Mouse (Mus musculus) MEL-GATA-1-ER (cell line): ENCODE results near the gene Nmnat2.

Experiments used
- DNase-seq: peaks from one replicate; pipeline ENCODE4 v3.0.0-alpha.2; 2012; ENCODE audit warnings: low read depth; ENCODE audit errors: extremely low read depth

Gene Nmnat2

DNA sequence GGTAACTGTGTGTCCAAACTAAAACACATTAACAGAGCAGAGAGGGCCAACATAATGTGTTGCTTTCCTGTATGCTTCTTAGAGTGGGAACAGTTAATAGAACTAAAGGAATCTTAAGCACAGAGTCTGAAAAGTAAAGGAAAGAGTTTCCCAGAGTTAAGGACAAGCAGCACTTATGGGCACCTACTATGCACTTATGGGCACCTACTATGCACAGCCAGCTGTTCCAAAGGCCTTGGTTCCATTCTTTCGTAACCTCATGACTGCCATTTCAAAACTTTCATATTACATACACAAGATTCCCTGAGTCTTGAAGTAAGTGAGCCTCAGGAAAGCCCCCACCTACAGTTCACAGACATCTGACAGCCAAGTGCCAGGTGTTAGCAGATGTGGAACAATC, 64.3 kb downstream of the Nmnat2 start:
- no peak for DNase-seq

DNA sequence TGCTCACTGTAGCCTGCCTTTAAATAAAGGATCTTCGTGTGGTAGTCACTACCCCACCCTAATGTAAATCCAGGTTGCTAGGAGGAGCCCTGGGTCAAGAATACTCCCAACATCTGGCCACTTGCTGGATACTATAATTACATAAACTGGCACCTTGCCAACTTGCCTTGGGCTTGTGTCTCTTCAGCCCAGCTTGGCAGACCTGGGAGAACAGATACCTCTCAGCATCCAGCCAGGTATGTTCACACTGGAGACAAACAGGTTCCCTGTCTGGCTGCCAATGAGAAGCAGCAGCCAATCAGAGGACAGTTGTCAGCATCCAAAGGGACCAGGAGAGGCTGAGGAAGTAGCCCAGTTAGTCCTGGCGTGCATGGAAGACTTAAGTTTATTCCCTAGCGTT, 64.8 kb downstream of the Nmnat2 start:
- DNase-seq: no peak

DNA sequence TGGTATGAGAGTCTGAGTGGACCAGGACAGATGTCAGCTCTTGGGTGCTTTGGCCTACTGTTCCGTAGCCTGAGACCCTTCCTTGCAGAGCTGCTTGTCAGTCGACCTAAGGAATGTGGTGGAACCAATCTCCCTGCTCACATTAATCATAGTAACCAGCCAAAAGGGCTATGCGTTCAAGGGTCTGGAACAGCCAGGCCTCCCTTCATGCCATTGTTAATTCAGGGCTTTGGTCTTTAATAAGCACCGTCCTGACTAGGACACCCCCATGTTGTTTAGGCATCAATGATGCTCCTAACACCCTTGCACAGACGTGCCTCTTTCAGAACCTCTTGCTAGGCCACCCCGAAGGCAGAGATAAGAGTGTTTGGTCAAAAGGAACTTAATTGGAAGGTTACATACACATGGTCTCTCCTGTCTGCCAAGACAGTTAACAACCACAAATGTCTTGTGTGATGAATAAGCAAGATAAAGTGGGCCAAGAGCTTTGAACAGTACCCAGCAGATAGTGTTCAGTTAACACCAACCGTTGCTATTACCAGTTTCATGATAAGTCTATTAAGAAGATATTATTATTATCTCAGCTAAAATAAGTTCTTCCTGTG, 66.3 kb downstream of the Nmnat2 start:
- peak; percentile 70 for DNase-seq

DNA sequence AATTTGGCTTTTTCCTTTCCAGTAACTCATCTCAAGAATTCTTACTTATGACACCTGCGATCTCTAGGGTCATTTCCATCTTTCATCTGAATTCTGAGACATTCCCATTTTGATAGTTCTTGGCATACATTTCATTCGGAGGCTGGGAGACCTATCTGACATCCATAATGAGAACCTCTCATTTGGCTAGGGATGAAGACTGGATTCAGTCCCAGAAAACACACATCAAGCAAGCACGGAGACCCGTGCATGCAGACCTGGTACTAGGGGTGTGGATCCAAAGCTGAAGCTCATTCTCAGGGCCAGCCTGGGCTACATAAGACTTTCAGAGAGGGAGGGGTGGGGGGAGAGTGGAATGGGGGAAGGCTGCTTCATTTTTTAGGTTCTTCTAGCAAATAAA, 68.2 kb downstream of the Nmnat2 start:
- no peak for DNase-seq

DNA sequence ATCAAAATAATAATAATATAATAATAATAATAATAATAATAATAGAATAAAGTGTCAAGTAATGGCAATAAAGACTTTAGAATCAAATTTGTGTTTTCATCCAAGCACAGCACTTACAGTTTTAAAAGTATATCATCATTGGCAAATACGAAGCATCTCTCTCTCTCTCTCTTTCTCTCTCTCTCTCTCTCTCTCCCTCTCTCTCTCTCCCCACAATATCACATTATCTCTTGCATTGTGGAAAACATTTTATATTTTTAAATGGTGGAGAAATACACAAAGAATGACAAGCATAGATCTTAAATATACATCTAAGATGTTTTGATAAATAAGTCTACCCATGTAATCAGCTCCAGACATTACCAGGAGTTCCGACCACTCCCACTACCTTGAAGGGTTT, 69.1 kb downstream of the Nmnat2 start:
- no peak for DNase-seq

DNA sequence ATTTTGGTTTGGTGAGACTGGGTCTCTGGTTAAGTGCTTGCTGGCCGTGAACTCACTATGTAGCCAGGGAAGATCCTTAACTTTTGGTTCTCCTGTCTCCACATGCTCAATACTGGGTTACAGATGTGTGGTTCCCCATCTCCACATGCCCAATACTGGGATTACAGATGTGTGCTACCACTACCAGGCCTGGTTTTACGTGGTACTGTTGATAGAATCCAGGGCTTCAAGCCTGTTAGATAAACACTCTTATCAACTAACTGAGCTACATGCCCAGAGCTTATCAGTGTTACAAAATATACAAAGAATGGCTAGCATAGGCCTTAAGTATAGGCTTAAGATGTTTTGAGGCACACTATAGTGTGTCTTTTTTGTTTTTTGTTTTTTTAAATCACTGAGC, 69.7 kb downstream of the Nmnat2 start:
- no peak for DNase-seq

DNA sequence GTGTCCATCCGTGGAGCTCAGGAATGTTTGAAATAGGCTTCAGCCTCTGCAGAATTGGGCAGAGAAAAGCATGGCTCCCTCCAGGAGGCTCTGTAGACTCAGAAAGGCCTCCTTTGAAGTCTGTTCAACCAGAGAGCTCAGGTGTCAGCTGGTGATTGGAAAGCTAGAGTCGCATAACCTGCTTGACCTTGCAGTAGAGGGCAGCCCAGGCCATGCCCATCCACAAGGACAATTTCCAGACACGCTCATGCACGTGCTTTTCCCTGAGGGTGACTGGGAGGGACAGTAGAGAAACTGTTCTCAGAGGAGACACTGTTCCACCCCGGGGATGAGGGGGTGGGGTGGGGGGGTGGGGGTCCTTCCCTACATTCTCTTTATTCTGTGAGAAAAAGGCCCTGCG, 76.6 kb downstream of the Nmnat2 start:
- no peak for DNase-seq

DNA sequence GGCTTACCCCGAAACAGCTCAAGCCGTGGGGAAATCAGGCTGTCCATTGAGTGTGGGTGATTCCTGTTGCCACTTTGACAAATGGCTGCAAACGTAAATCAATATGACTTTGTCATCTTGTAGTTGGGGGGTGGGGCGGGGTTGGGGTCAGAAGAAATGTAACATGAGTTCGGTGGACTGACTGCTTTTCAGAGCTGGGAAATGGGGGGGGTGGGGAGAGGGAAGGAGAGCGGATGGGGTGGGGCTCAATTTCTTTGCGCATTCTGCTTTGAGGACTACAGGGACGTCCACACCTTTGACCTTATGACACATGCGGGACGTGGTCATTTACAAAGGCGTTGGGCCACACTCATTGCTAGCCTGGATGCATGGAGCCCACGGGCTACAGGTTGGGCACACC, 77.2 kb downstream of the Nmnat2 start:
- no peak for DNase-seq

DNA sequence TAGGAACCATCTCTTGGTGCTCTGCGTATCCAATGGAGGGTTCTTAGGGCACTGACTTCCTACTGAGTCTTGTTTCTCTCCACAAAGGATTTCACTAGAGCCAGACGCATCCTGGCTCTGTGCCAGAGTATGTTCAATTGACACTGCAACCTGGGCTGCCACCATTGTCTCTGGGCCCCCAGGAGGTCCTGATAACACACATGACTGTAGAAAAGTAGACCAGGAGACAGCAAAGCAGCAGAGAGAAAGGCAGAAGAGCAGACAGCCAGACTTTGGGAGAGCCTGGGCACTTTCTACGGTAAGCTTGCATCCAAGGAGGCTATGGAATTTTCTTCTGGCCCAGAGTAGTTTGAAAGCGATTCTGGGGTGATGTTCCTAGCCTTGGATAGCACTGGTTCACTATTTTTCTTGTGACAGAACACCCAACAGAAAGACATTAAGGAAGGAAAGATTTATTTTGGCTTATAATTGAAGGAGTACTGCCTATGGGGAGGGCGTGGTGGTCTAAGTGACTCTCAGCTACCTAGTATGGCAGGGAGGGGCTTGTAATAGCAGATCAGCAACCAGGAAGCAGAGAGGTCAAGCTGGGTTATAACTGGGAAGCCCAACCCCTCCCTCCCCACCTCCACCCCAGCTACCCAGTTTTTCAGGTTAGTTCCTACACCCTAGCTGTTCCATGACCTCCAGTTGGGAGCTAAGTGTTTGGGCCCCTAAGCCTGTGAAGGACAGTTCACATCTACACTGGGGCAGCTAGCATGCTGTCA, 78.5 kb downstream of the Nmnat2 start:
- no peak for DNase-seq

DNA sequence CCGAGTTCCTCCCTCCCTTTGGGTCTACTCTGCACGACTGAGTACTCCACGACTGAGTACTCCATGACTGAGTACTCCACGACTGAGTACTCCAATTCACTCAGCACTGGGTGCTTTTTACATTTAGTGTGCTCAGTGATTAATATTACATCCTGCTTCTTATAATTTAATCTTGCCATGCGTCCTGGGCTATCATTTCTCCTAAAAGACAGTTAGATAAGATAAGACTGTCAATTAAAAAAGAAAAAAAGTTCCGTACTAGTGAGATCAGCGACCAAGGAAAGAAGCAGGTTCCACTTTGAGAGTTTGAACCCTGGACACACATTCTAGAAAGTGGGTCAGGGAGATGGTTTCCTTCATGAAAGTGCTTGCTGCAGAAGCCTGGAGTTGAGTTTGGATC, 79.3 kb downstream of the Nmnat2 start:
- no peak for DNase-seq

DNA sequence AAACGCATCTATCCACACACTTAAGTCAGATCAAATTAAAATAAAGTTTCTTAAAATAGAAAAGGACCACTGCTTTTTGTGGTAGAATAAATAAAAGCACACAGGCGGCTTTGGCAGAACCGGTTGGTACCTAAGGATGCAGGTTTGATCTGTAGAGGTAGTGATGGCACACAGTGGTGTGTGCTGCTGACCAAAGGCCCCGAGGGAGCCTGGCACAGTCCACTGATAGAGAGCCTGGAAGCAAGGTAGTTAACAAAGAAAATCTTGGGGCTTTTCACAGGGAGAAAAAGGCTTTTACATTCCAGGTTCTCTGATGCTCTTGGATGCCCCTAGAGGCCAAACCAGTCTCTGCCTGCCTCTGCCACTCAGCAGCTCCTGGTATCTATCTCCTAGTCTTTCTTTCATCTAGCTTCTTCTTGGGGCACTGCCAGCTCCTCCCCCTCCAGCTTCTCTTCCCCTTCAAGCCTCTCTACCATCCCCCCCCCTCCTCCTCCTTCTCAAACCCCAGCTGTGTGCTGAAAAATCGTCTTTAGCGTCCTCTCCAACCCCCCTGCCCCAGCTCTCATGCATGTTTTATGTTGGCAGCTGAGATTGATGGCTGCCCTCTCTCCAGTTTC, 80.6 kb downstream of the Nmnat2 start:
- DNase-seq: peak; percentile 30

DNA sequence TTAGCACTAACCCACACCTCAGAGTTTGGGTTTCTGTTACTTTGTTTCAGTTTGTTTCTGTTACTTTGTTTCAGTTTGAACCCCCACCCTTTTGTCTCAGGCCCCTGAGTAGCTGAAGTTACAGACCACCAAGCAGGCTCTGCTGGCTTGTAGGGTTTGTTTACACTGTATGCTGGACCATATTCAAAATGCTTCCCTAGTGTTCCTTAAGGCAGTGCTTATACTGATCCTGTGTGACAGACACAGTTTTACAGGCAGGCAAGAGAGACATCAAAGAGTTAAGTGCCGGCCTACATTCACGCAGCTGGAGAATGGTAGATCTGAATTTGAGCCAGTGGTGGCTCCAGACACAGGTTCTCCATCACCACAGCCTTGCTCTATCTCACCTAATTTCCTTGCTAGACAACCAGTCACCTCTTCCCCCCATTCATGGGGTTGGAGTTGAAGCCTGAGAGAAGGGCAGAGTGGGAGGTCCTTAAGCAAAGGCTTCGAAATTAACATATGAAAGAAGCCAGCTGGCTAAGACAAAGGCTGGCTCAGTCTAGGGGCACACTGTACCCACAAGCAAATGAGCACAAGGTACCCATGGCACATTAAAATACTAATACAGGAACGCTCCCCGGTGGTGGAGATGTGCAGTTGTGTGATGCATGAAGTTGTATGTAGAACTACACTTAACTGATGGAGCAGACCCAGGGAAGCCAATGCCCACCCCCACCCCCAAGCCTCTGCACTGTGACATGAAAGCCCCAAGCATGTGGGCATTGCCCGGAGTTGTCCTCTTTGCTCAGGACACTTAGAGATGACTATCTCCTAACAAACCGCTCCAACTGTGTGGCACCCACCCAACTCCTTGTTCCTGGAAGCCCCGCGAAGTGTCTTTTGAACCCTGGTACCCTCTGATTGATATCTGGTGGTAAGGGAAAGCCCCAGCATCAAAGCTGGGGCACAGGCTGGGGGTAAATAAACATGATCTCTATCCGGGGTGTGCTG, 82.9 kb downstream of the Nmnat2 start:
- no peak for DNase-seq

DNA sequence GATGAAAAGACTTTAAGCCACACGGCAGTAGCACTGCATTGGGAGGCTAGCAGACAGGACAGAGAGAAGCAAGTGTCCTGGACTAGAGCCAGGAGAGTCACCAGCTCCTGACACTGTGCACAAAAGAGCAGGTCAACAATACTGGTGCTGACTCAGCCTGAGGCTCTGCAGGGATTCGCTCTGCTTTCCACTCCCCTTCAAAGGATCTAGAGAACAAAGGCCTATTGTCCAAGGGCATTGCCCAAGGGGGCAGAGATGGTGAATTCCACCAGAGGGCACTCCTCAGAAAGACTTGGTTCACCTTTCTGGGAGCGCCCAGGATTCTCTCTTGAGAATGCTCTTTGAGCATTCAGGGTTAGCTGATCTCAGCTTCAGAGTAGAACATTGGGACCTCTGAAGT, 85.3 kb downstream of the Nmnat2 start:
- no peak for DNase-seq

DNA sequence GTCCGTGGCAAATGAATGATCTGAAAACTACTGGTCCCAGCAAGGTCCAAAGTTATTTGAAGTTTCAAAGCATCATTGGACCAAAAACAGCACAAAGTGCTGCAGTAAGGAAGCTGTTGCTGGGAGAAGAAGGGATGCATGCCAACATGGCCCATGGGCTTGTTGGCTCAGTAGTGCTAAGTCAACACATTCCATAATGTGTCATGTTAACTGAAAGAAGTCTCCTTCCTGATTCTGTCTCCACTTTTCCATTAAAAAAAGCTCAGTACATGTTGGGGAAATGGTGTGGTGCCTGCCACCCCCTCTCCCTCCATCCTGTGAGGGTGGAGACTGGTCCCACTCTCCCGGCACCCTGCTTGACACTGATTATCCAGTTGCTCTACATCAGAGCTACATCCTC, 86.3 kb downstream of the Nmnat2 start:
- no peak for DNase-seq

DNA sequence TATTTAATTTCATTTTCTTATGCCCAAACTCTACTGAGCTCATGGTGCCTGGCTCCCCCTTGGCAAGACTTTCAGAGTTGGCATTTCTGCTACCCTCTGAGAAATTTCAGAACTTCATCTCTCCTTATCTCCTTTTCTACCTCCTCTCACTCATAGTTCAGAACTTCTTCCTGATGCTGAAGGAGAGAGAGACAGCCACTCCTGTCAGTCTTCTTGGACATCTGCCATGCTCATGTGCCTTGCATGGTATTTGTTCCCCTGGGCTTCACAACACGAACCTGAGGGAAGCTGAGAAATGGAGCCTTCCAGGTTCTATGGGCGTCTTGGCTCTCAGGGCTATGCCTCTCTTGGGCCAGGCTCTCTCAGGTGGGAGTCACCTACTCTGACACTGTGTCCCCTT, 87.5 kb downstream of the Nmnat2 start:
- DNase-seq: no peak

DNA sequence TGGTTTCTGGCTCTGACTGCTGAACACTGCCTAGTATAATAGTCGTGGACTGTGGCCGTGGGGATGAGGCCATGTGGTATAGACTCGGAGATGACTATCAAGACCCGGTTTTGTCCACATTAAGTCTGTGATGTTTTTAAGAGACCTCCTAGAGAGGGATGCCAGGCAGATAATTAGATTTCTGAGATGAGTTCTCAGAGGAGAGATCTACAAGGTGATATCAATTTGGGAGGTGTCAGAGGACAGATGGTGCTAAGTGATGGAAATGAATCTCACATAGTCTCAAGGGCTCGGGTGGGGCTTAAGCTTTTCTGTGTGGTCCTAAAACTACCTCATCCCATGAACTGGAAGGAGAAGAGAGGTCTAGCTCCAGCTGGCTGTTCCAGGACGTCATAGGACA, 88.5 kb downstream of the Nmnat2 start:
- no peak for DNase-seq

DNA sequence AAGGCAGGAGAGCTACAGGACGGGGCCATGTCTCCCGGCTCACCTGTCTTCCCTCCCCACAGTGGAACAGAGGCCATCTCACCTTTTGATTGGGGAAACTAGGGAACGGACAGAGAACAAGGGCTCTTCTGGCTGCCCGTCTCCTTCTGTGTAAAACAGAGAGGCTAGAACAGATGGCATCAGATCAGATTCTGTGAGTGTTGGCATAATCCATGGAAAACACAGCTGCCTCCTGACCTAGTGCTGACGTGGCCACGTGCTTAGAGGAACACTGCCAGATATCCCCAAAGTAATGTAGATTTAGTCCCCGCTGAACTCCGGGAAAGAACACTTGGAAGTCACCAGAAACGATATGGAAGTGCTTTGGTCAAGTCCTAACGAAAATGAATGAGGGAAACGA, 90.6 kb downstream of the Nmnat2 start:
- DNase-seq: no peak

DNA sequence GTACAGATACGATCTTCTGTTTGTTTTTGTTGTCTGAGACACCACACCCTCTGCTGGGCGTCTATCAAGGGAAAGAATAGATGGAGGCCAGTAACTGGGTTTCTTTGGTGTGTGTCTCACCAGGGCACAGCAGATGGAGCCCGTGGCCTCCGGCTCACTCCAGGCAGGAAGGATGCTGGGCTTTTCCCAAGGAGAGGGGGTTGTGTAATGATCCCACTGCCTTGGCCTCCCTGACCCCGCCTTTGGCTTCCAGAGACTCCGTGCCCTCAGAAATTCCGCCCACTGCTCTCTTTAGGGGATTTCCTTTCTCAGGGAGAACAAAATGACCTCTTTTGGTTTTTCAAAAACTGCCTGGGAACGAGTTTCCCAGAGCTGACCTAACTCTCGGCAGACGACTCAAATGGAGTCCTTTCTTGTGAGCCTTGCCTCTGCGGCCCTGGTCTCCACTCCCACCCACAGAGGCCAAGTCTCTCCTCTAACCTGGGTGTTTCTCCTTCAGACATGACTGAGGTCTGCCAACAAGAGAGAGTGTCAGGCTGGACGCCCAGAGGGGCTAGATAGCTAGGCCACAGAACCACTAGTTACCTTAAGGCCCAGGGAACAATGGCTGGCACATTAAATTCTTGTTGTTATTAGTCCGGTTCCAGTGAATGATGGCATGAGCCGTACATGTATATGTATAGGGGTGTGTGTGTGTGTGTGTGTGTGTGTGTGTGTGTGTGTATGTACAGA, 93.5 kb downstream of the Nmnat2 start:
- no peak for DNase-seq

DNA sequence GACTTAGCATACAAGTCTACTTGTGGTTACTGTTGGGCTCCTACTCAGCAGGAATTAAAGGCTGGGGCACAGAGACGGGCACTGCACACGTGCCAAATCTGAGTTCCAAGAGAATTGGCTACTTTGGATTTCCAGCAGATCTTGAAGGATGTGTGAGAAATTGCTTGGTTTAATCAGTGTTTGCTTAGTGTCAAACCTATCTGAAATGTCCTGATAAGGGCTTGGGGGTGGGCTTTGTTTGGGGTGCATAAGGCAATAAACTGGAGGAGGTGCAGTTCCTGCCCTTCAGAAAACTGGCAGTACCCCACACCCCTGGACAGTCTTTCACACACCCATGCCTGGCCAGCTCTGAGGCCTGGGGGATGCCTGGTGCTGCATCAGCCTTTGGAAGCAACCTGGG, 94.7 kb downstream of the Nmnat2 start:
- no peak for DNase-seq

DNA sequence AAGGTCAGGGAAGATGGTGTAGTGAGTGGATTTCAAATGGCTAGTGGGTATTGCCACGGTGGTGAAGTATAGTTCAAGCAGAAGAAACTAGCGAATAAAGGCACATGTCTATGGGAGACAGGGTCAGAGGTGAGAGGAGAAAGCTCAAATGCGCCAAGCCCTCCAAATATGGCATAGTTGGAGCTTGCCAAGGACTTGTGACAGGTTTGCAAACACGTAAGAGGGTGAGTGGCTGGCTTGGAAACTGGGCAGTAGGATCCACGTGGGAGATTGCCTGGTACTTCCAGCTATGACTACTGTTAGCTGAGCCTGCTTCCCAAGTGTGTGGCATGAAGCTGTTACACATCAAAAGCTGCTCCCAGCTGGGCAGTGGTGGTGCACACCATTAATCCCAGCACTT, 96.7 kb downstream of the Nmnat2 start:
- no peak for DNase-seq

DNA sequence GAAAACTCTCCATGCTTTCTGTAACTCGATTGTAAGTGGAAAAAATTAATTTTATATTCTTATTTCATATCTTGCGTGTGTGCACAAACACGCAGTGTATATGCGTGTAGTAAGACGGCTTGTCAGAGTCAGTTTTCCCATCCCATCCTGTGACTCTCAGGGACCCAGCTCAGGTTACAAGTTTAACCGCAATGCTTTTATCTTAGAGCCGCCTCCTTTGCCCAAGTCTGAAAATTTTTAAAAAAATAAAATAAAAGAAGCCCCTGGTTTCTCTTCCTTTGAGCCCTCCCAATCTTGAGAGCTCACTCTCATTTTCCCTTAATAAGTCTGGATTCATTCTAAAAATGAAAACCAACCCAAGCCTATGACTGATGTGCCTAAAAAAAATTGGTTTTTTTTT, 98.8 kb downstream of the Nmnat2 start:
- DNase-seq: no peak
